Mouse (Mus musculus) adrenal gland, adult (tissue): ENCODE data around the gene Cyb5r4.
A peak's percentile ranks its signal among the peaks of the same experiment; 100 is the strongest.
"Not testable (repeated sequence)": the region's sequence is repeated elsewhere in the genome, so short reads cannot be mapped to it uniquely, and the experiment has no call there.

Source experiments
- DNase-seq, 2 experiments: peaks; one replicate each; pipeline ENCODE4 v3.0.0; 2022 to 2023; ENCODE audit warnings: low spot score in 1 of 2; ENCODE audit not compliant: inconsistent age in 2 of 2

Gene Cyb5r4

DNA sequence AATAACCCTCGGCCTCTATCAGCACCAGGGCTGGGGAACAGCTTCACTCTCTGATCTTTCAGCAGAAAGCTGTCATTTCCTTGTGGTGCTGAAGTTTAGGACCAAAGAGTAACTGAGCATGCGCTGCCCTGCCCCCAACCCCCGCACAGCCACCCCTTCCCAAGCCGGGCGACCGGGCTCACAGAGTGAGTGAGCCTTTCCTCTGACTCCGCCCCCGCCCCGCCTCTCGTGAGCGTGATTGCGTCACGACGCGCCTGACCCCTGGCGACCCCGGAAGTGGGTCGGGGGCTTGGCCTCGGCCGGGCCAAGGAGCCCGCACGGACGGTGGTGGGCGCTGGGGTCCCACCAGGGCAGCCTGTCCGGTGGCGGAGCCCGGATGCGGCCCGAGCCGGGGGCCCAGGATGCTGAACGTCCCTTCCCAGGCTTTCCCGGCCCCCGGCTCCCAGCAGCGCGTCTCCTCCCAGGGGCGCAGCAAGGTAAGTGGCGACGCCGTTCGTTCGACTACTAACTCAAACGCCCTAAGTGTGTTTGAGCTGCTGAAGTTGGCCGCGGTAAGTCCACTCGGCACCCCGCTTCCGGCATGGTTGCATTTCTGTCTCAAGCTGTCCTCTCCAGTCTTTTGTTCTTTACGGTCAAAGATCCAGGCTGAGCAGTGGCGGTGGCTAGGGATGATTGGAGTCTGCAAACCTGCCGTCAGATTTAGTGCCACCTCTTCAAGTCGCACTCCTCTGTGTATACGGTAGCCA, at the start of gene Cyb5r4:
Gene Cyb5r4 (plus strand): TSS at position 237 of the 746 bp plus-strand sequence.
- peak; percentile 96 to 99 for DNase-seq

DNA sequence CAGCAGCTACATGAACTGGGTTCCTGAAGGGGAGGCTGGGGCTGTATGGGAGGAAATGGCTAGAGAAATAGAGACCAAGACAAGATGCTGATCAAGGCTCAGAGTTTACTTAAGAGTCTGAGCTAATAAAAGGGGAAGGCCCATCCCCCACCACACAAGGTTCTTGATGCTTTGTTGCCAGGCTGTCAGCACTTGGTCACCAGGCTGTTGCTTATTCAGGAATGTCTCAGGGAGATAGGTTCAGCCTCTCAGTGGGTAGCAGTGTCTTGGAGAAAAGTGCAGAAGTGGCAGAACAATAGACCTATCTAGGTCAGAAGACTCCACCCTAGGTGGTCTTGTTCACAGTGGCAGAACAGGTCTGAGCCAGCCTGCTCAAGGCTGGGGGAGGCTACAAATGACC, 49.3 kb upstream of the Cyb5r4 start:
- DNase-seq: not testable (repeated sequence)

DNA sequence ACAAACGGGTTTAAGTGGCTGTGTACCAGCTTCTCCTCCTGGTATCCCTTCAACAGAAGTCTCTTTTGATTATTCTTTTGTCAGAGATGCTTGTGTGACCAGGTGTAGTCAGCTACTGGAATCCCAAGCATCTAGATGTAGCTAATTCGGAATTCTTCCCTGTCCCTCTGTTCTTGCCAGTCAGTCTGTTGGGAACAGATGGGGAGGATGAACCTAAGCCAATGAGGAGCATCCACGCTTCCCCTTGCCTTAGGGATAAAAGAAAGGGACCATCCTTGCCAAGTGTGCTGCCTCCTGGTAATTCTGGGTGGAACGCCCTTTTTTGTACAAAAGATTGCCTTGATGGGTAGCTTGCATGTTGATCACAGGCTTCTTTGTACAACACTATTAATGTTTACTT, 48.3 kb upstream of the Cyb5r4 start:
- DNase-seq: no peak

DNA sequence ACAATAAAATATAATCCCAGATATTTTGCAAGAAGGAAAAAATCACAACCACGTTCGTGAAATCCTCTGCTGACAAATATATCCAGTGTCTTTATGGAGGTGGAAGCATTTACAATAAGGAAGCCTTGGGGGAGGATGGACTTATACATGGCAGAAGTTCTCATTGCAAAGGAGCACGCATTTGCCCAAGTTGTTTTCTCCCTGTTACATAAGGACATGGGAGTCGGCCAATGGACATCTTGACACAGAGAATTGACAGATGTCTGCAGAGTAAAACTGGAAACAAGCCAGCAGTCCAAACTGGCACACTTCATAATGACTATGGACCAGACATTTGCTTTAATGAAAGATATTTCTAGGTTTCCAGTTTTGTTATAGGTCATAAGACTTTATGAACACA, 44.9 kb upstream of the Cyb5r4 start:
- DNase-seq: peak in 1 of 2 experiments; percentile 81

DNA sequence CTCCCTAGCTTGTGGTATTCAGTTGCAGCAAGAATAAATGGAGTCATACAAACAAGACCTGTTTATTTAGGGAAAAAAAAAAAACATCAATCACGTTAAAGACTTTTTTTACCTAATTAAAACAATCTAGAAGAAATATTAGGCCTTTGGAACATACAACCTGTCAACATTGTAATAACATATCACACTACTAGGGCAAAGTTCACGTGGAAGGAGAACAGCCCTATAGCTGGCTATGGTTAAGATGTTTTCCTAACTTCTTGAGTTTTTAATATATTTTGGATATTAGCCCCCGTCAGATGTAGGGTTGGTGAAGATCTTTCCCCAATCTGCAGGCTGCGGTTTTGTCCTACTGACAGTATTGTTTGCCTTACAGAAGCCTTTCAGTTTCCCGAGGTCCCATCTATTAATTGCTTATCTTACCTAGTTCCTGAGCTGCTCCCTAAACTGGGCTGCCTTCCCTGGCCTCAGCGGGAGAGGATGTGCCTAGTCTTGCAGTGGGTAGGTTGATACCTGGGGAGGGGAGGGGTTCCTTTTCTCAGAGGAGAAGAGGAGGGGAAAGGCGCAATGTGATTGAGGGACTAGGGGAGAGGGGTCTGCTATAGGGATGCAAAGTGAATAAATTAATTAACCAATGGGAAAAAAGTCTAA, 43.4 kb upstream of the Cyb5r4 start:
- no peak for DNase-seq

DNA sequence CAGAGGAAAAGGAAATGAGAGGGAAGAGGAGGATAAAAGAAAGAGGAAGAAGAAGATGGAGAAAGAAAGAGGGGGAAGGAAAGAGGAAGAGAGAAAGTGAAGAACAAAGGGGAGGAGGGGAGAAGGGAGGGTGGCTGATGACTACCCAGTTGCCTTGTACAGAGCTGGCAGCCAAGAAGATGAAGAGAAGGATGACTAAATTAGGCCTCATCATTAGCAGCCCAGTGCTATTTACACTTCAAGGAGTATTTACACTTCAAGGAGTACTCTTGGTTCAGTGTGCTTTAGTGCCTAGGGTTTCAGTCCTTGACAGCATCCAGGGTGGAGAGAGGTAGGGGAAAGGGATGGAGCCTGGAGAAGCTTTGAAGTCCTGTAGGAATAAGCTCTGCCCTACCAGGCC, 41.8 kb upstream of the Cyb5r4 start:
- peak in 1 of 2 experiments; percentile 33 for DNase-seq

DNA sequence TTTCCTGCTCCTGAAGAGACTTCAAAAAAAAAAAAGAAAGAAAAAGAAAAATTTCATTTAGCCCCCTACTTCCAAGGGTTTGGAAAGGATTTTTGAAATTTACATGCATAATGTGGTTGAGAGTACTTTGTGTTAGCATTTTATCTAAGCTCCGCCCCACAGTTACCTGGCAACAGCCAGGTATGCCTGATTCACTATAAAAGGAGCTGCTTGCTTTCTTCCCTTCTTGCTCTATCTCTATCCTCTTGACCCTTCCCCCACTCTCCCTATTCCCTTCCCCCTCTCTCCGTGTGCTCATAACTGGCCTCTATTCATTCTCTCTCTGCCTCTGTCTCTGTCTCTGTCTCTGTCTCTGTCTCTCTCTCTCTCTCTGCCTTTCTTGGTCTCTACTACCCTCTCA, 40.9 kb upstream of the Cyb5r4 start:
- DNase-seq: no peak

DNA sequence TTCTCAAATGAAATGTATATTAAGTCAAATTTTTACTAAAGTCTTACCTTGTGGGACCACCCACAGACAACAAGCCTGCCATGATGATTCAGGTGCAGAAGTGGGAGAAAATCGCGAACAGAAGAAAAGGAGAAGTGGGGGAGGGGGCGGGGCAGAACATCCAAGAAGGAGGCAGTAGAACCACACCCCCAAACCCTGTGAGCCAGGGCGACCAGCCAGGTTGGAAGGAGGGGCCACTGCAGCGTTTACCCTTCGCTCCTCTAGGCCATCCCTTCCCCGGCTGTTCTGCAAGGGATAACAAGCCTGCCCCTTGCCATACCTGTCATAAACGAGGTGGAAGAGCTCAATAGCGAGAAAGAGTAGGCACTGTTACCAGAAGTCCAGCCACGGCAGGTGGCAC, 40.3 kb upstream of the Cyb5r4 start:
- DNase-seq: no peak

DNA sequence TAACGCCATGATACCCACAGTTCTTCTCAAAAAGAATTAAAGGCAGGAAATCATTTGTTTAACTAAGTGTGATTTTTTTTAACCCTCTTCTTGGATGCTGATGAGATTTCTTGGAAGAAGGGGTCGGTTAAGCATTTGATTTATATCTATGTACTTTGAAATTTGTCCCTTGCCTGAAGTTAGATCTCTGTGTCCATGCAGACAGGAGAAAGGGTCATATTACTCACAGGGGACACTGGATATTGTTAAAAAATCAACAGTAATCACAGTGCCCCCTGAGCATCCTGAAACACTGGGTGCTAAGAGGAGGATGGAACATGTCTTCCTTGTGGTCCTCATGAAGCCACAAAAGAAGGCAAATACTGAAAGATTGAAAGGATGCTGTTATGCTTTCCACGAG, 37.2 kb upstream of the Cyb5r4 start:
- DNase-seq: no peak

DNA sequence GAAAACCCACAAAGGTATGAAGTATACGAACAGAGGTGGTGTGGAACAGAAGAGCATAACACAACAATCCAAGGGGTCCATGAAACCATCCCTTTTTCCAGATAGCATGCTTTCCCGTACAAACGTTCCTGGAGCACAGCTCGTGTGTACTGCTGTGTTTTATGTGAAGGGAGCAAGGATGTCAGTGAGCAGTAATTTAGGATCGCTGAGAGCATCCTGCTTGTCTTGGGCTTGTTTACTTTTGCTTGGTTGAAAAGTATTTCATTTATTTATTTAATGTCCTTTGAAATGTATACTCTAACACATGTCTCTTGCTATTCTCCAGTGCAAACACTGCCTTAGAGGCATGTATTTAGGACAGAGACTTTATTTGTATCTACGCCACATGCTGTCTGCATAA, 36.7 kb upstream of the Cyb5r4 start:
- no peak for DNase-seq

DNA sequence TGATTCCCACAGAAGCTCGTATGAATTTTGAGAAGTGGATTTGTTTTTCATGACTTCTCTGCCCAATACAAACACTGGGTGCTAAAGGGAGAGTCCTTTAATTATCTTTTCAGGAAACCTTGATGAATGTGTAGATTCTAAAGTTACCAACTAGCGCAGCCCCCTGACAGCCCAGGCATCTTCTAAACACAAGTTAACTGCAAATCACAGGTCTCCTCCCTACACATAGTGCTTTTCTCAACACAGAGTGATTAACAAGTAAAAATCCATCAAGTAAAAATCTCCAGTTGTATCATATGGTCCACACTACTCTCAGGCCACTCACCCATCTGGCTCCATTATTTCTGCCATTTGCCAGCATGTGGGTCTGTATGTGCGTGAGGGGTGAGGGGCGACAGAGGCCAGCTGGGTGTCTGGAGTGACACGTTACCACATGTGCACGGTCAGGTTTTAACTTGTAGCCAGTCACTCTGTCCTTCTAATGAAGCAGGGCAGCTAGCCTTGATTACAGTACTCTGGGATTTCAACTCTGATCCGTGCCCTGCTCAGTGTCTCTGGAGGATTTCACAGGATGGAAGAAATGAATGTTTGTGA, 35.0 kb upstream of the Cyb5r4 start:
- no peak for DNase-seq

DNA sequence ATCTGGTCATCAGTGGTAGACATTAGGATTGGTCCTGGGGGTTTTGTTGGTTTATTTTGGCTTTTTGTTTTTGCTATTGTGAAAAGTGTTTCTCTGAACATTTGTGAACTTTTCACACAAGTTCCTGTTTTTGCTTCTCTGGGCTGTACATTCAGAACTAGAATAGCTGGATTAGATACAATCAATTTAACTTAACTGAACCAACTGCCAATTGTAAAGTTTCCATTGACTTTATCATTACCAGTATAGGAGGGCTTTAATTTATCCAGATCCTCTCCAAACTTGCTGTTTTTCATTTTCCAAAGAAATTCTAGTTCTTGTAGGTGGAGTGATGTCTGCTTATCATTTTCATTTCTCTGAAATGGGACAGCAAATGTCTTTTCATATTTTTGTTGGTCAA, 32.0 kb upstream of the Cyb5r4 start:
- no peak for DNase-seq

DNA sequence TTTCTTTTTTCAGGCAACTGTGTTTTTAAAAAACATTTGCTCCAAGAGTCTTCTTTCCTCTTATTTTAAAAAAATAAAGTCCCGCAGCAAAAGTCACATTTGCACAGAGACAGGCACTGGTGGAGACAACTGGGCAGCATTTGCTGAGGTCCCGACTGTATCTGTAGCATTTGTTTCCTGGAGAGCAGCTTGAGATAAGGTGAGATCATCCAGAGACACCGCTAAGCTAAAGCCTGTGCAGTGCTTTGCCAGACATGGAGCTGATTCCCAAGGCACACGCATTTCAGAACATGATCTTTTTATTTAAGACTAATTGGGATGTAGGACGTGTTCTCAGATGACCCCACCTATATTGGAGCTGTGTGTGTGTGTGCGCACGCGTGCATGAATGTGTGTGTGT, 30.1 kb upstream of the Cyb5r4 start:
- DNase-seq: no peak

DNA sequence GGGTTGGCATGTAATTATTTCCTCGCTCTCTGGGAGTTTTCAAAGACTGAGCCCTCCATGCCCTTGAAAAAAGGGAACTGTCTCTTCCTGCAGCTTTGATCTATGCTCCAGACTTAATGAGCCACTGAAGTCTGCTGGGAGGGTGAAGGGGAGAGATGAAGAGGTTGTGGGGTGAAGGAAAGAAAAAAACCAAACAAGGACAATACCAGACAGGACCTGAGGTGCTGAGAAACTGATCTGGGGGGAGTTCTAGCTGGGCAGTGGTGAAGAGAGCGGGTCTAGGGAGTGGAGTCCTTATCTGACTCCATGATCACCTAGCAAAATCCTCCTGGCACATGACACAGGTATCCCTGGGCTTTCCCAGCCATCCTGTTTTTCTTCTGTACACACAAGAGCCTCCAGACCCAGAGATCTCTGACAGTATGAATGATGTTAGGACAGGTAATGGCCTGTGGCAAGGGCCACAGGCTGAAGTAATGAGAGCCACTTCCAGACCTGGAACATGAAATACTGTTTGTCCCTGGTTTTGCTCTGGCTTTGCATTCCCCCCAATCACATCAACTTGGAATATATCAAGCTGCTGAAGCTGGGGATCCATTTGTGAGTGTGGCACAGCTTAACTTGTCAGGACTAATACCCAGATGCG, 24.6 kb upstream of the Cyb5r4 start:
- peak; percentile 49 to 58 for DNase-seq

DNA sequence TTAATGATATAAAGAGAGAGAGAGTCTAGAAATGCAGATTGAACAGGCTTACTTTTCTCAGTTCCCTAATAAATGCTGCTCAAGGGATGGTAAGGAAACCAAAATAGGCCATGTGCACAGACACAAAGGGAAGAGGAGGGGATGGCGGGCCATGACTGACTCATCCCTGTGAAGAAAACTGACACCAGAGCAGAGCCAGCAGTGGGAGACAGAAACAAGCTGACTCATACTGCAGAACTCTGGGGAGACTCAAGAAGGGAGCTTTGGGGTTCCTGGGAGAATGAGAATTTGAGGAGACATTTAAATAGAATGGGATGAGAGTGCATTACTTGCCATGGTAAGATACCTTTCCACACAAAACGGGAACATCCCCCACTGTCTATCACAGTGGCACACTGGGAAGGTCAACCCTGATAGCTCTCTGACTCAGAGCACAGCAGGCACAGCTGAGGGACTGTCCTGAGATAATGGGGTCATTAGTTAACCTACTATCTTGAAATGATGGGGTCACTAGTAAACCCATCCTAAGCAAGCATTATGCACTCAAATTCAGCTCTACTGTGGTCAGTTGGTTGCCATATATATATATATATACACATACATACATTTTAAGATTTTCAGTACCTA, 21.7 kb upstream of the Cyb5r4 start:
- peak; percentile 80 to 93 for DNase-seq

DNA sequence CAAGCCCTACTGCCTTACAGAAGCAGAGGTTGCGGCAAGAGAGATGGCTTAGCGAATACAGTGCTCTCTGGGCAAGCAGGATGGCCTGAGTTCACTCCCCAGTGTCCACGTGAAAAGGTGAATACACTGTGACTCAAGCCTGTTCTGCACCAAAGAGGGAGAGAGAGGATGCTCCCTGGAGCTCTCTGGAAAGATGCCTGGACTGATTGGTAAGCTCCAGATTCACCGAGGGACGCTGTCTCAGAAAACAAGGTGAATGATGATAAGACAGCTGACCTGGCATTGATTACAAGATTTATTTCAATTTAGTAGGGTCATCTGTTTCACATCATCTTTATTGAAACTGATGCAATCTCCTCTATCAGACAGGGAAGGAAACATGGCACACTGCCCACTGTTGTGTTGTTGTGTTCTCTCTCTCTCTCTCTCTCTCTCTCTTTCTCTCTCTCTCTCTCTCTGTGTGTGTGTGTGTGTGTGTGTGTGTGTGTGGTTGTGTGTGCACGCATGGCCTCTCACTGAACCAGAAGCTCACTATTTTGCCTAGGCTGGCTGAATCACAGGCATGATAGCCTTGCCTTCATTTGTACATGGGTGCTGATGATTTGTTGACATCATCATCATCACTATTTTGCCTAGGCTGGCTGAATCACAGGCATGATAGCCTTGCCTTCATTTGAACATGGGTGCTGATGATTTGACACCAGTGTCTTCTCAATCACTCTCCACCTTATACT, 16.9 kb upstream of the Cyb5r4 start:
- peak; percentile 24 to 52 for DNase-seq

DNA sequence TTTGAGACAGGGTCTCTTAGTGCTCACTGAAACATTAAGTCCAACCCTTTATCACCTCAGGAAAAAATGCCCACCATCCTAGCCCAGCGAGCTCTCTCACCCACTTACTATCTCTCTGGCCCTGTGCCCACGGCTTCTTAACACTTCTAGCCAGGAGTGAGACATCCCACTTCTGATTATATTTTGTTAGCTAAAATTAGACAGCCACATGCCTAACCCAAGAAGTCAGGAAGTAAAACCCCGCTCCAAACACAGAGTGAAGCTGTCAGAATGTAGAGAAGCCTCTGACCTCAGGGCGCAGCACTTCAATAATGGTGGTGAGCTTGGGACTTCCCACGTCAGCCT, 16.4 kb upstream of the Cyb5r4 start:
- DNase-seq: no peak

DNA sequence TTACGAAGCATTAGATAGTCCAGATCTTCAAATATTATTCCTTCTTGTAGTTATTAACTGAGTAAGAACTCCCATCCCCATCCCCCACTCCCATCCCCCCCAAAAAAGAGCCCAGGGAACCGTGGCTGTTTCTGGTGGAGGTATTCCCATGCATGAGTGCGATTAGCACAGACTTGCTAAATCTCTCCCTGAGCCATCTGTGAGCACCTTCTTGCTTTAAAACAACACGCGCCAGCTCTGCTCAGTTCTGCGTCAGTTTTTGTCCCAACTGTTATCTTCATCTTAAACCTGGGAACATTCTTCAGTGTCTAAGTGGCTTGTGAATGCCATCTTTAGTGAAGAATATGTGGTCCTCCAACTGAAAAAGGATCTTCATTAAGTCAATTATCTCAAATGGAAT, 13.3 kb upstream of the Cyb5r4 start:
- DNase-seq: no peak

DNA sequence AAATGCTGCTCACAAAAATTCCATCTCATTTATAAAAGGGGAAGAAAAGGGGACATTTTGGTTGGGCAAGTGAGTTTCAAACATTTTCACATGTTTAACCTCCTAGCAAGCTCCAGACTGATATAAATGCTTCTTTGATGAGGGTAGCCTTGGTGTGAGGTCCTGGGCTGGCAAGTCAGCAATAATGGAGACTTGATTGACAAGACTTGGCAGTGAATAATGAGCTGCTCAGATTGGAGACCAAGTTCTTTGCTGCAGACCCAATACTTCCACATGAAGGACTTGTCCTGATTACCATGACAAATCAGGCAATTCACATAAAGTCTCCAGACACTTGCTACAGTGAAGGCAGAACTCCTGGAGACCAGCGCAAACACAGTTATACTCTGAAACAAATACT, 12.9 kb upstream of the Cyb5r4 start:
- no peak for DNase-seq

DNA sequence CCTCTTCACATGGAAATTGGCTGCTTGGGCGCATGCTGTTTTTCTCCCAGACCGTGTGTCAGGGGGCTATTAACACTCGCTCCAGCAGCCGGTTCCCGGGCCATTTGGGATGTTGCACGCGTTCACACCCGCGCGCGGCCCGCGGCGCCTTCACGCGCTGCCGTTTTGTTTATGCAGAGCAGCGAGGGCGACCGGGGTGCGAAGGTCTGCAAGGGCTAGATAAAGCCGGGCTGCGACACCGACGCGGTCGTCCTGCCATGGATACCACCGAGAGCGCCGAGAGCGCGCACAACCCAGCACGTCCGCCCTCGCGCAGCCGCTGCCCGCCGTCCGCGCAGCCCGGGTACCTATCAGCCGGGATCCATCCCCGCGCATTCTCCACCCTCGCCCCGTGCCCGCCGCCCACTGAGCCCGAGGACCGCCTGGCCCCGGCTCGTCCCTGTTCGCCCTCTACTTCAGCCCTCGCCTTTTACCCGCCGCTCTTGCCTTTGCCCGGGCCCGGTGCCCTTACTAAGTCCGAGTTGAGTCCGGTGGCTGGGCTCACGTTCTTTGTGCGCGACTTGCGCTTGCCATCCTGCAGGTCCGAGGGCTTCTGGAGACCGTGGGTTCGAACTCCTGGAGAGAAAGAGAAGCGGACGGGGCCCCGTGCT, 6.4 kb upstream of the Cyb5r4 start, which contains the start of gene Ripply2:
Gene Ripply2 (plus strand): TSS at position 250 of the 650 bp plus-strand sequence.
- peak; percentile 36 to 57 for DNase-seq
